Mouse (Mus musculus) spleen, postnatal 4 days (tissue): ENCODE measurements around the gene Hif3a.

Source experiments
- DNase-seq, 2 experiments: peaks; one replicate each; pipeline ENCODE4 v3.0.0; 2022; ENCODE audit warnings: low spot score in 2 of 2

Hif3a gene

DNA sequence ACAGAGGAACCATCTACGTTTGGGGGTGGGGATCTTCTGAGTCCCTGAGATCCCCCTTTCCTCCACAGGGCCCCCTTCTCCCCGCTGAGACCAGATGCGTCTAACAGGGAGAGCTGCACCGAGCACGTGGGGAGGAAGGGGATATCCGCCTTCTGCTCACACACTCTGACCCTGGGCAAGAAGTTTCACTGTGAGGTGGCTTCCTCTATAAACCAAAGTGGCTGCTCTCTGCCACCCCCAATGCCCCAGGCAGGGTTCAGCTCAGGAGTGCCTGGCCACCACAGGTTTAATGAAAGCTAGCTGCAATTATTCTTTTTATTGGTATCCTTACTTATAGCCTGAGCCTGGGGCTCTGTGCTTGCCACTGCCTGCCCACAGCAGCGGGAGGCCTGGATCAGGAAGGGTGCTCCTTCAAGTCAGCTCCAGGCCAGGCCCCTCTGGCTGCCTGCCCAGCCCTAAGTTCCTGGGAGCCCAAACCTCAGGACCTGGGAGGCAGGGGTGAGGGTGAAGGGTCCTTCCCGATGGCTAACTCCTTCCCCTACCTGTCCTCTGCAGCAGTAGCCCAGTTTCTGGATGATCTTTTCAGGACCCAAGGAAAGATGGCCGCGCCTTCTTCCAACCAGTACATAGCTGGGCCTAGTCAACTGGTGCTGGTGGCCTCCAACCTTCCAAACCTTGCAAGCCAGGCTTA, 37.3 kb downstream of the Hif3a start:
- peak; percentile 46 to 75 for DNase-seq

DNA sequence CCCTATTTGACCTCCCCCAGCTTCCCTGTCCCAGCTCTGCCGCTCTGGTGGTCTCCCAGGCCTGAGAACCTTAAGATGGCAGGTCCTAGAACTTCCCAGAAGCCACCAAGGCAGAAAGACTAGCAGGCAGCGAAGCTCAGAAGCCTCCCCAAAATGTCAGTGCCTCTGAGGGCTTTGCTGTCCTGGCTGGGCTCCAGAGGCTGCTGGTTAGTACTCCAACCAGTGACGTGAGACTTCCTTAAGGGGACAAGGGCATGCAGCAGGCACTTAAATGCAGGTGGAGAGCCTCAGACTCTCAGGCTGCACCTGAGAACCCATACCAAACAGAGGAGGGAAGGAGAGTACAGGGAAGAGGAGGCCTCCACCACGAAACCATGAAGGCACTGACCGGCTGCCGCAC, 38.1 kb downstream of the Hif3a start:
- no peak for DNase-seq

DNA sequence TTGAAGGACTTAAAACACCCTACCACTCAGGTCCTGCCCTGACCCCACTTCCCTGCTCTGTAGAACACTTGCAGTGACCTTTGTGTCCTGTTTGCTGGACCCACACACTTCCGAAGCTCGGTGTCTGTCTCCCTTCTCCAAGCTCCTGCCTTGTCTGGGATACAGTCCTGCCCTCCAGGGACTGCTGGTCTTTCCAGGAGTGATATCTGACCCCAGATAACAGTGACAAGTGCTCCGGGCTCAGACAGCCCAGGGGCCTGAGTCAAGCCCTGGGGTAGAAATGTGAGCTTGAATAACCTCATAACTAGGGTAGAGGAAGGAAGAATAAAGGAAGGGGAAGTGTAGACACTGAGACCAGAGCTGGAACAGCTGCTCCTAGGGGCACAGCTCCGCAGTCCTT, 38.5 kb downstream of the Hif3a start:
- DNase-seq: no peak

DNA sequence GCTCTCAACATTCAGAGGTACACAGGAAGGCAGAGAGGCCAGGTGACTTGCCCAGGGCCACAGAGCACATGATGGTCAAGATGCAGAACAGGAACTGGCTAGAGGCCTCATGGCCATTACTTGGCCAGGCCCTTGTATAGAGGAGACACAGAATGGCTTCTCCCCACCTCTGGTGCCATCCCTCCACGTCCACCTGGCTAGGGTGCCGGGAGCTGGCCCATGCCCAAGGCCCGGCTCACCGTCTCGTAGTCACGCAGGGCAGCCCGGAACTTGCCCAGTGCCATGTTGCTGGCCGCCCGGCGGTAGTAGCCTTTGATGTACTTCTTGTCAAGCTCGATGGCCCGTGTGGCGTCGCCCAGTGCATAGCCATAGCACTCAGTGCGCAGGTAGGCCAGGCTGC, 40.1 kb downstream of the Hif3a start:
- DNase-seq: no peak

DNA sequence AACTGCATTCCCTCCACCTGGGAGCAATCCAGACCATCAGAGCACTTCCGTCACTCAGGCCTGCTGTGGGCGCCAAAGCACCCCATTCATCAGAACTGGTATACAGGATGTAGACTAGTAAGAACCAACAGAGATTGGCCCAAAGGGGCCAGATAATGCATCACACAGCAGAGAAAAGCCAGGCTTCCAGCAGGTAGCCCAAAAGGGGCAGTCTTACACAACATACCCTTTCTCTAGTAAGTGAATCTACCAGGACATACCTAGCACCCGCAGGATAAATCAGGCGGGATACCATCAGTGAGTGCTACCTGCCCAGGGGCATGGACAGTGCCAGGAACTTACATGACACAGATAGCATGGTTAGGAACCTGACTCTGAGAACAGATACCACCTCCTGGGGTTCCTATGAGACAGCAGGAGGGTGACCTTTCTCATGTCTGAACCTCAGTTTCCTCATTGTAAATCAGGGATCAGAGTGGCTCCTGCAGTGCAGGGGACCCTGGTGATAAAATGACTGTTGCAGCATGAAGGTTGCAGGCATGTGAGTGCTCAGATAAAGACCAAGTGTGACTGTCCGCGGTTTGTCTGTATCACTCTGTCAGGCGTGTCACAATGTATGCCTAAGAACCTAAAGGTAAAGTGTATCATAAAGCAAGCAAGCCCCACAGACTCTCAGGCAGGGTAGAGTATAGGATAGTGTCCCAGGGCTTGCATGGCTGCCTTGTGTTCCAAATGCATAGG, 42.6 kb downstream of the Hif3a start:
- no peak for DNase-seq

DNA sequence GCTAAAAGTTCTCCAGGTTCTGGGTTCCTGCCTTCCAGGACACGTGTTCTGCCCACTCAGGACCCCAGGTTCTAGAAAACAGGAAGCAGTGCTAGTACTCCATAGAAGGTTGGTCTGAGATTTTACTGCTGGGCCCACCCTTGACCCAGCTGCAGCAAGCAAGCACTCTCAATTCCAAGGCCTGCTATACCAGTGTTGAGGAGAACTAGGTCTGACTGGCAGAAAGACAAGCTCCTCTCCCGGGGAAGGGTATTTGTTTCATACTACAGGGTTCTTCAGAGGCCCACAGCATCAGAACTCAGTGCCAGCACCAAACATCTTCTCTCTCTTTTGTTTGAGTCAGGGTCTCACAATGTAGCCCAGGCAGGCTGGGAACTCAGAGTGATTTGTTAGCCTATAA, 44.3 kb downstream of the Hif3a start:
- no peak for DNase-seq

DNA sequence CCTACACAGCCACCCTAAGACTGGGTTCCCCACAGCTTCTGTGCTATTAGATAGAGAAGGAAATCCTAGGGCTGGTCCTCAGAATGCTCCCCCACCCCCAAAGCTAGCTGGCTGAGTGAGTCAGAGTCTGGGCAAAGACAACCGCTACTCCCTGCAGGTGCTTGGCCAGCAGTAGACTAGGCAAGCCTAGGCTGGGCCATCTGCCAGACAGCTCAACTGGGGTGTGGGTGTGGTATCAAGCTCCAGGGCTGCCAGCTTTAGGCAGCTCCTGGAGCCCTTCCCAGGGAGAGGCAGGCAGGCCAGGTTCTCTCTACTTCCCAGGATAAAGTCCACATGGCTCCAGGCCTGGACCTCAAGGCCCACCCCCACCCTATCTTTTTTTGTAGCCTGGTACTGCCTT, 45.2 kb downstream of the Hif3a start:
- DNase-seq: peak in 1 of 2 experiments; percentile 38

DNA sequence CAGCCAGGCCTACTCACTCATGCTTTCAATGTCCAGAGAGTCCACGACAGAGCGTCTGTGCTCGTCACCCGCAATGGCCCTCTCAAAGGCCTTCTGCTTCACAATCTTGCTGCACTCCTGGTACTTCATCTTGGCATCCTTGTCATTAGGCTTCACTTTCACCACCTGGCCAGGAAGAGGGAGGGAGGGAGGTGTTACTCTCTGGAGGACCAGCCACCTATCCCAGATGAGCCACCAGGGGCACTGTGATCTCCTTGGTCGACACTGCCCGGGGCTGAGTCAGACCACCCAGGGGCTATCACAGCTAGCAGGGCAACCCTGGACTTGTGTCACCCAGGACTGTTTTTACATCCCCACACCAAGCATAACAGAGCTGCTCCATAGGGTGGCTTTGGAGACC, 46.8 kb downstream of the Hif3a start:
- DNase-seq: no peak

DNA sequence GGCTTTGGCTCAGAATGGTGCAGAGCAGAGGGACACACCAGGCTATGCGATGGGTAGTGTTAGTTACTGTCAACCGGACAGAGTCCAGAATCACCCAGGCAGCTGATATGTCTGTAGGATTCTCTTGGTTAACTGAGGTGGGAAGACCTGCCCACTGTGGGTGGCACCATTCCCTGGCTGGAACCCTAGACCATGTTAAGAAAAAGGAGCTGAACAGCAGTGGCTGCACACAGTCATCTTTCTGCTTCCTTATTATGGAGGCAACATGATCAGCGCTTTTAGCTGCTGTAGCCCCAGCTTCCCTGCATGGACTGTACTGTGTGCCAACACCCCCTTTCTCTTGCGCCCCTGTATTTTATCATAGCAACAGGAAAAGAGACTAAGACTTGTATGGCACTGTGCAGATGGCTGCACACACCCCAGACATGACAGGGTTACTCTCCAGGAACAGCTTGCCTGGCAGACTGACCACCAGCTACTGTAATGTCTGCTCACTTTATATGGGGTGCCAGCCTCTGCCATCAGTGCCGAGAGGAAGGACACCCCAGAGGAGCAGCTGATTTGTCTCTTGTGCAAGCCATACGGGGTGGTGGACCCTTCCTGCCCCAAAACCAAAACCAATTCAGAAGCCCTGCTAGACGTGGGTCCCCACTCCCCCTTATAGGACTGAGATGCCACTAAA, 50.2 kb downstream of the Hif3a start:
- no peak for DNase-seq

DNA sequence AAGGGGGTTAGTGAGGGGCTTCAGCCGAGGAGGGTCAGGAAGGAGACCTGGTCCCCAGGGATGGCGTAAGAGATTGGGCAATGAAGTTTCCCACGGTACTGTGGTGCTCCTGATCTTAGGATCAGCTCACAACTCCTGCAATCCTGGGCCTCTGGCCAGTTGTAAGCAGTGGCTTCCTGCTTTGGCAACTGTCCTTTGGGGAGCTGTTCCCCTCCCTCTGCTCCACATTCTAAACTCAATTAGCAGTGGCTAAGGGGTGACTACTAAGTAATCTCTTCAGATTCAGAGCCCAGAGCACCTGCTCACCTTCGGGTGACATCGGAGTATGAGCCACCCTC, 52.2 kb downstream of the Hif3a start:
- no peak for DNase-seq

DNA sequence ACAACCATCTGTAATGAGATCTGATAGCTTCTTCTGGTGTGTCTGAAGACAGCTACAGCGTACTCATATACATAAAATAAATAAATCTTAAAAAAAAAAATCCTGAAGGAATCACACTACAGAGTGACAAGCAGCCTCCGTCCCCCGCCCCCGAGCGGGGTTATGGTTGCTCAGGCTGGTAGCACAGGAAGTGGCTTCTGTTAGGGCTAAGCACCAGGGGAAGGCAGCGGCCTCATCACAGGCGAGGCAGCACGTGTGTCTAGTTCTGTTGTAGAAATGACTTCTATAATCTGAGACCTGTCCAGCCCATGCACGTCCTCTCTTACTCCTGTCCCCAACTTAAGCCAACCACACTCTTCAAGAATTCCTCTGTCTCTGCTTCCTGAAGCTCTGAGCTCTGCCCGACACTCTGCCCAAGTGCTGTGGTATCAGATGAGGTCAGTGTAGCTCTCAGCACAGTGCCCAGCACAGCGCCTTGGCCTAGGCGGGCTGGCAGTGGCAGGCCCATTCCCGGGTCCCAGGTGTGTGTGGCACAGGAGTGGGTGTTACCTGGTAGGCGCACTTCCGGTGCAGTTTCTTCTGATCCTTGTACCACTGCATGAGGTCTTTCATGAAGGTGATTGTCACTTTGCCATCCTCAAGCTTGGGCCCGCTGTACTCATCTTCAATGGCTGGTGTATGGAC, 52.8 kb downstream of the Hif3a start:
- no peak for DNase-seq

DNA sequence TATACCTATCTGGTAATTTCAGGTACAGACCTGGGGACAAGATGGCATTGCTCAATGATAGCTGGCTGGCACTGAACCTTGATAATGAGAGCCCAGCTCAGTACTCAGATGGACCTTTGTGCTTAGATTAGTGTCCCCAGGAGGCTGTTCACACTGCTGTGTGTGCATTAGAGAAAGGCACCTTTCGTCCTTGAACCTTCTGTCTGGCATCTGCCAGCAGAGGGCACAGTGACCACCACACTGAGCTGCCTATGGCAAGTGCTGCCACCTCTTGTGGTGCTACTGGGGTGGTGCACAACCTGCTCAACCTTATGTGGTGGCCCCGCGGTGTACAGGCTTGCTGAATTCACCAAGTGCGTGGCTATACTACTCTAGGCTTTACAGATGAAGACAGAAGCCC, 54.9 kb downstream of the Hif3a start:
- DNase-seq: no peak

DNA sequence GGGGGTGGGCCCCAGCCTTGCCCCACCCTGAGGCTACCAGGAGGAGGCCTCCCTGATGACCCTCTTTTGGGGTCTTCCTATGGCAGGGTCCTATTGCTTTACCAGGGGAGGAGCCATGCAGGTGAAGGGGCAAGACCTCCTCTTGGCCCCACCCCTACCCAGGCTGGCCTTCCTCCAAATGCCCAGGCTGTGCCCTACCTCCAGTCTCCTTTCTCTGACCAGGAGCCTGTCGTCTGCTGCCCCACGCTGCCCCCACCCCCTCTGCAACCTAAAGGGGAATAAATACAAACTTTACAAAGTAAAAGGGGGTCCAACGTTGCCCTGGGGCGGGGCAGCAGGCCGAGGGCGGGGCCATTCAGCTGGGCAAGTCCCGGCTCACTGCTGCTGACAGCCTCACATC, 57.5 kb downstream of the Hif3a start:
- DNase-seq: no peak

DNA sequence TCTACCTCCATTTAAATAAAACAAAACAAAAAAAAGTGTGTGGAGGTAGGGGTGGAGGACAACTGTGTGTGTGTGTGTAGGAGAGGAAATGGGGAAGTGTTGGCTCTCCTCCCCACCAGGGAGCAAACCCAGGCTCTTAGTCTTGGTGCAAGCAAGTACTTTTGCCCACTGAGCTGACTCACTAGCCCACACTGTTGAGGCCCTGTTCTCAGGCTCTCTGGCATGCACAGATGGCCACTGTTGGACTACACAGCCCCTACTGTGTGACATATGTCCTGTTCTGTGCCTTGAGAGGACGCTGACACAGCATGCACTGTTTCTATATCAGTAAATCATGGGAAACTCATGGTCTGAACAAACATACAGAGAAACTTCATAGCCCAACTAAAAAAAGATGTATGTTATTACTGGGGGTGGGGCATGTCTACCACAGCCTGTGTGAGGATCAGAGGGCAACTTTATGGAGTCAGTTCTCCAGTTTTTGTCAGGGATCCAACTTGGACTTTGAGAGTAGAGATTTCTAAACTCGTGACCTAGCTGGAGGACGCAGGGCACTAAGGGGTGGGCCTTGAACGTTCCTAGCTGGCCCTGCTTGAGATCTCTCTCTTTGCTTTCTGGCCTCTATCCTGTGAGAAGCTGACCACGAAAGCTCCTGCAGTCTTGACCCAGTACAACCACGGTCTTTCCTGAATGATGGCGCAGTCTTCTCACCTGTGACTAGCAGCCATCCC, 58.8 kb downstream of the Hif3a start:
- no peak for DNase-seq

DNA sequence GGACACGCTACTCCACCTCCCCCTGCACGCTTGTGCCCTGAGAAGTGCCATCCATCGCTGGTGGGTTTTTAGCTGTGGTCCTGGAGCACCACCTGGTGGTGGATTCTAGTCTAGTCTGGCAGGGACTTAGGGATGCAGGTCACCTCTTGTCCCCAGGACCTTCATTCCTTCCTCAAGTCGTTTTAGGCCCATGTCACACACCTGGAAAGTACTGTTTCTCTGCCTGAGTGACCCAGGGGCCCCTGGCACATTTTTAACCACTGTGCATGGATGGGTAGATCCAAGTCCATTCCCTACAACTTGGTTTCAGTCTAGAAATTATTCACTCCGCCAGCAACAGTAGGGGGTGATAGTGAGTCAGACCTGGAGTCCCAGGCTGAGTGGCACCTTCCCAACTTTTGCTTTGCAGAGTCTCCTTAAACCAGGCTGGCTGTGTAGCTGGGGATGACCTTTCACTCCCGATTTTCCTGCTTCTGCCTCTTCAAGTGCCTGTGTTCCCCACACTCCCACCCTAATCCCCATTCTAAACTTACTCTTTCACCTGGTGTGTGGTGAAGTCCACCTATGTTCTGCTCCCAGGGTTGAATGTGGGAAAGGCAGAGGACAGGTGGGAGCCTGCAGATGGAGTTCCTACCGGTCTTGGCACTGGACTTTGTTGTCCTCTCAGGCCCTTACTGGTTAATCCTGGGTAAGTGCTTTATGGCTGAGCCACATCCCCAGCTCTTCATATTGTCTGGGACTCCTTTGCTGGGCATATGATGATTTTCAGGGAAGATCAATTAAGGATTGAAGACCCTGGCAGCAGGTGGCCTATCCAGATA, 59.6 kb downstream of the Hif3a start:
- peak; percentile 76 to 90 for DNase-seq

DNA sequence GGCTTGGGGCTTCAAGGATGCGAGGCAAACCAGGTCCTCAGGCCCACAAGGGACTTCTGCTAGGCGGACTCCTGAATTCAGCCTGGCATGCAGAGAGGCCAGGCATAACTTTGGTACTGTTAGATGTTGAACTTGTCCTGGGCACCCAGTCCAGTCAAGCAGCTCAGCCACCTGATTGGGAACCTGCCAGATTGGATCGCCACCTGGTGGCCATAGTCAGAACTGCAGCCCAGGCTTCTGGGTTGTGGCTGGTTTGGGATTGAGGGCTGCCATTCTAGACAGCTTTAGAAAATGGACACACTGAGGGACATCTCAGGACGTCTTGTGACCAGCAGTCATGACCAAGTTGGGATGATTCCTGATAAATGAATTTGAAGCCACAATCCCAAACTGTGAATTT, 62.6 kb downstream of the Hif3a start:
- DNase-seq: peak; percentile 87 to 99

DNA sequence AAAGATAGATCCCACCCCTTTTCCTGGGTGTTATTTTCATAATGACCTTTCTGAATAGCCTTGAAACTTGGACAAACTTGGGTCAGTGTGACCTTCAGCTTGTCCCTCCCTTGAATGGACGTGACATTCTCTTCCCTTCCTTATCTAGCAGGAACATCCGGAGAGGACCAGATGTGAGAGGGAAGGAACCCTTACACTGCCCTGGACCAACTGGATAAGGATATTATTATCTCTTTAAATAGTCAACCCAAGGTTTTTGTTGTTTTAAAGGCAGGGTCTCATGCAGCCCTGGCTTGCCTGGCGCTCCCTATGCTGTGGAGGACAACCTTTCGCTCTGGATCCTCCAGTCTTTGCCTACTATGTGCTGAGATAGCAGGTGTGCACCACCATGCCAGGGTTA, 63.0 kb downstream of the Hif3a start:
- no peak for DNase-seq

DNA sequence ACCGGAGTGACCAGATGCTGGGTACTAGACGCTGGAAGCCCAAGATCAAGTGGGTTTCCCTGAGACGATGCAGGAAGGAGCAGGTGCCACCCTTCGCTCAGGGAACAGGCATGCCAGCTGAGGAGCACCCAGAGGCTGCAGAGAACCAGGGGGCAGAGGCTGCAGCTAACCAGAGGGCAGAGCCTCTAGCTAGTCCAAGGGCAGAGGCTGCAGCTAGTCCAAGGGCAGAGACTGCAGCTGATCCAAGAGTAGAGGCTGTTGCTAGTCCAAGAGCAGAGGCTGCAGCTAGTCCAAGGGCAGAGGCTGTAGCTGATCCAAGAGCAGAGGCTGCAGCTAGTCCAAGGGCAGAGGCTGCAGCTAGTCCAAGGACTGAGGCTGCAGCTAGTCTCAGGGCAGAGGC, 66.9 kb downstream of the Hif3a start:
- no peak for DNase-seq

DNA sequence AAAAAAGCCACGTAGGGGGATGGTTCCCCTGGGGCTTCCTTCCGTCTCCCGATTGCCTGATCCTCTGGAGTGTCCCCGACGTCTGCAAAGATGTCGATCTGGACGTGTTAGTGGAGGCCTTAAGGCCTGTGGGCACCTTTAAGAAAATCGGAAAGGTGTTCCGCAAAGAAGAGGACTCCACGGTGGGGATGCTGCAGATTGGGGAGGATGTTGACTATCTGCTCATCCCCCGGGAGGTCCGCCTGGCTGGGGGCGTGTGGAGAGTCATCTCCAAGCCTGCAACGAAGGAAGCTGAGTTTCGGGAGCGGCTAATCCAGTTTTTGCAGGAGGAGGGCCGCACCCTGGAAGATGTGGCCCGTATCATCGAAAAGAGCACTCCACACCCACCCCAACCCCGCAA, 67.8 kb downstream of the Hif3a start:
- DNase-seq: no peak

DNA sequence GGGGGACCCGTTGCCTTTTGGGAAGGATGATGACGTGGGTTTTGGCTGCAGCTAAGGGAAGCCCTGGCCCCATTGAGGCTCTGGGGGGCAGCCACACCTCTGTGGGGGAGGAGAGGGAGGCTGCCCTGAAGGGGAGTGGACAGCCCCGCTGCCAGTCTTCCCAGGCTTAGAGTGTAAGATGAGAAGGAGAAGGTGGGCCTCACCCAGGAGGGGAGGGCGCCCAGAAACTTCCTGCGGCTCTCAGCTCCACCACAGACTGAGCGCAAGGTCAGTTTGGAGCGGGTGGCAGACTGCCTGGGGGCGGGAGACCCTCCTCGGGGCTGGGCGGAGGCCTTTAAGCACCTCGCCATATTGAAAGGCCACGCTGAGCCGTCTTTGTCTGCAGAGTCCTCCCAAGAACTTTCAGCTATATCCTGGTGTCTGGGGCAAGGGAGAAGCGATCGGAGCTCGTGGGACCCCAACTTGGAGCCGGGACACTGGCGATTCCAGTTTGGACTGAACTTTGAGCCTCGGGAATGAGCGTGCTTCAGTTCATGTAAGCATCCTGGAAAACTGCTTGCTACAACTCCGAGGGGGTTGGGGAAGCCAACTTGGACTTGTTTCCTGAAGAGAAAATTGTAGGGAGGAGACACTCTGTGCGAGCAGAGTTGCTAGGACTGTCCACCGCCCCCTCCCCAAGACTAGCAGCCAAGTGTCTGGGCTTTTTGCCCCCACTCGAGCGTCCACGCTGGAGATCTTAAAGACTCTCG, 68.4 kb downstream of the Hif3a start:
- peak in 1 of 2 experiments; percentile 37 for DNase-seq
